Comparison of ENCODE assay signal across 13 mouse cellular contexts in the genomic region with DNA sequence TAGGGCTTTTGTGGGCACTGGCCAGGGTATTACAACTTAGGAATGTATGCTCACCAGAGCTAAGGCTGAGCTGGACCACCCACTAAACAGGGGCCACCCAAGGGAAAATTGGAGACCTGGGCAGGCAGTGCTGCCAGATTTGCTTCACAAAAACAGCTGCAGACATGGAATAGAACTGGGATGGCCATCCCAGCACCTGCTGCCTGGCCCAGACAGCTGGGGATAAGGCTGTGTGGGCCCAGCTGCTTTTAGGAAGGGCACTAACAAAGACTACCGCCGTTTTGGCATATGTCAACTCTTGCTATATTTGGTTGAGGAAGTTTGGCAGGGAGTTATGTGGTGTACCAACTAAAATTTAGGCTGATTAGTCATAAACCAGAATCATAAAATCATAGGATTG.
A peak's percentile ranks its signal among the peaks of the same experiment; 100 is the strongest.
DNase-seq lines count a peak whose midpoint lies in the region; ATAC-seq and TF ChIP-seq lines count a peak whose summit lies in the region.
"Had no signal": no experiment of that assay in that cellular context is flagged by ENCODE, and none has a peak within 500 bp of the region (broad histone marks: within the 10 kb centered on the region; RNA-seq: fewer than 3 reads in every experiment).

No protein-coding gene starts in this region.

- WGBS in embryonic facial prominence, embryonic 11.5 days, result 56% methylated on average over 2 of the region's 2 CpGs
- 65% methylated on average over 2 of the region's 2 CpGs for WGBS in limb, embryonic 11.5 days
- 67% methylated on average over 2 of the region's 2 CpGs for WGBS in kidney, adult 2 months

- no peak overlapping the region for H3K4me3 ChIP-seq in embryonic facial prominence, embryonic 11.5 days (ENCODE audit: low read depth, low read length)
- H3K4me3 ChIP-seq in limb, embryonic 11.5 days (ENCODE audit: low read depth, low read length), result no peak overlapping the region
- no peak overlapping the region for H3K4me3 ChIP-seq in kidney, adult 2 months (ENCODE audit: insufficient read depth, low read depth, low read length)
- H3K4me3 ChIP-seq: forebrain, embryonic 13.5 days had no signal

- no peak for TF ChIP-seq CTCF in kidney, adult 2 months (conservative IDR thresholded peaks at IDR 0.05; ENCODE audit: insufficient read depth, insufficient read length, low read depth, low read length)

- no peak overlapping the region for H3K4me2 ChIP-seq in embryonic facial prominence, embryonic 11.5 days (ENCODE audit: low read depth, low read length)
- no peak overlapping the region for H3K4me2 ChIP-seq in limb, embryonic 11.5 days (ENCODE audit: low read depth, severe bottlenecking)
- H3K4me2 ChIP-seq: forebrain, embryonic 13.5 days had no signal

- H3K9ac ChIP-seq in embryonic facial prominence, embryonic 11.5 days (replicated peaks; ENCODE audit: low read length), result no peak overlapping the region
- no peak overlapping the region for H3K9ac ChIP-seq in limb, embryonic 11.5 days (ENCODE audit: low read length)
- H3K9ac ChIP-seq: forebrain, embryonic 13.5 days; liver, postnatal 0 days had no signal

- H3K27me3 ChIP-seq in embryonic facial prominence, embryonic 11.5 days (ENCODE audit: control insufficient read depth, insufficient read depth, low read length), result no peaks in the 10 kb centered on the region
- H3K27me3 ChIP-seq in limb, embryonic 11.5 days (ENCODE audit: control insufficient read depth, insufficient read depth, low read length), result no peaks in the 10 kb centered on the region
- no peaks in the 10 kb centered on the region for H3K27me3 ChIP-seq in kidney, adult 2 months (replicated peaks; ENCODE audit: control insufficient read depth, insufficient read depth, low read length)
- H3K27me3 ChIP-seq: forebrain, embryonic 13.5 days had no signal

- no peaks in the 10 kb centered on the region for H3K4me1 ChIP-seq in embryonic facial prominence, embryonic 11.5 days (ENCODE audit: control insufficient read depth, insufficient read depth, low read length)
- no peaks in the 10 kb centered on the region for H3K4me1 ChIP-seq in limb, embryonic 11.5 days (ENCODE audit: control insufficient read depth, insufficient read depth, low read length)
- no peaks in the 10 kb centered on the region for H3K4me1 ChIP-seq in kidney, adult 2 months (ENCODE audit: control insufficient read depth, insufficient read depth, low read length)
- H3K4me1 ChIP-seq: forebrain, embryonic 13.5 days had no signal

- intact Hi-C loops in gastrocnemius, postnatal 36 days (cut with DNase I), result no loop called here

- peak; percentile 1 for DNase-seq in gastrocnemius, adult 18-20 months (ENCODE audit: low spot score)
- no peak for DNase-seq in gastrocnemius, postnatal 36 days
- peak; percentile 13 for DNase-seq in 3134 (ENCODE audit: extremely low read depth, insufficient read length, low spot score)
- peak; percentile 53 for DNase-seq in embryonic facial prominence, embryonic 11.5 days (ENCODE audit: low spot score)
- DNase-seq in limb, embryonic 11.5 days (ENCODE audit: low spot score), result peak; percentile 63
- DNase-seq in spleen, adult 18-20 months, result no peak
- no peak for DNase-seq in kidney, adult 2 months
- DNase-seq in adrenal gland, postnatal 36 days, result no peak
- DNase-seq: cerebellum, adult 18-20 months; liver, postnatal 0 days; right cerebral cortex, postnatal 4 days; thymus, postnatal 25 days had no signal

- H3K36me3 ChIP-seq in embryonic facial prominence, embryonic 11.5 days (replicated peaks; ENCODE audit: control insufficient read depth, insufficient read depth, low read depth, low read length), result no peaks in the 10 kb centered on the region
- H3K36me3 ChIP-seq in limb, embryonic 11.5 days (ENCODE audit: control insufficient read depth, insufficient read depth, low read length), result no peaks in the 10 kb centered on the region
- H3K36me3 ChIP-seq in kidney, adult 2 months (ENCODE audit: control insufficient read depth, insufficient read depth, low read length), result no peaks in the 10 kb centered on the region

- H3K27ac ChIP-seq in embryonic facial prominence, embryonic 11.5 days (replicated peaks; ENCODE audit: low read depth, low read length), result no peak overlapping the region
- H3K27ac ChIP-seq in limb, embryonic 11.5 days (replicated peaks; ENCODE audit: low read depth, low read length), result no peak overlapping the region
- H3K27ac ChIP-seq in kidney, adult 2 months (ENCODE audit: insufficient read depth, low read depth, low read length), result no peak overlapping the region
- H3K27ac ChIP-seq: forebrain, embryonic 13.5 days had no signal

- no peak for TF ChIP-seq POLR2A in kidney, adult 2 months (IDR thresholded peaks at IDR 0.05; ENCODE audit: low read depth, low read length)

- H3K9me3 ChIP-seq in embryonic facial prominence, embryonic 11.5 days (replicated peaks; ENCODE audit: control insufficient read depth, low read length), result no peaks in the 10 kb centered on the region
- no peaks in the 10 kb centered on the region for H3K9me3 ChIP-seq in limb, embryonic 11.5 days (ENCODE audit: control insufficient read depth, low read length)
- H3K9me3 ChIP-seq: forebrain, embryonic 13.5 days had no signal

- no peak; the same call in 1 of the 2 replicates for ATAC-seq in embryonic facial prominence, embryonic 11.5 days (replicated peaks; ENCODE audit: insufficient number of reproducible peaks, low FRiP score, low TSS enrichment, low read depth)
- ATAC-seq in limb, embryonic 11.5 days (ENCODE audit: insufficient number of reproducible peaks, low FRiP score, low TSS enrichment, low read depth), result peak; percentile 62; the same call in 1 of the 2 replicates
- ATAC-seq: forebrain, embryonic 13.5 days; liver, postnatal 0 days had no signal

Comparison
In these comparisons a context has a peak if more than half of its experiments do, and no peak if none do; other contexts are left out.
1. DNase-seq: peak in gastrocnemius, adult 18-20 months (single experiment), 3134 (single experiment), embryonic facial prominence, embryonic 11.5 days (single experiment) and limb, embryonic 11.5 days (single experiment); none in gastrocnemius, postnatal 36 days (0 of 2), spleen, adult 18-20 months (0 of 2), kidney, adult 2 months (single experiment) and adrenal gland, postnatal 36 days (0 of 2).